17 mouse cellular contexts compared by ENCODE assay signal in the genomic region with DNA sequence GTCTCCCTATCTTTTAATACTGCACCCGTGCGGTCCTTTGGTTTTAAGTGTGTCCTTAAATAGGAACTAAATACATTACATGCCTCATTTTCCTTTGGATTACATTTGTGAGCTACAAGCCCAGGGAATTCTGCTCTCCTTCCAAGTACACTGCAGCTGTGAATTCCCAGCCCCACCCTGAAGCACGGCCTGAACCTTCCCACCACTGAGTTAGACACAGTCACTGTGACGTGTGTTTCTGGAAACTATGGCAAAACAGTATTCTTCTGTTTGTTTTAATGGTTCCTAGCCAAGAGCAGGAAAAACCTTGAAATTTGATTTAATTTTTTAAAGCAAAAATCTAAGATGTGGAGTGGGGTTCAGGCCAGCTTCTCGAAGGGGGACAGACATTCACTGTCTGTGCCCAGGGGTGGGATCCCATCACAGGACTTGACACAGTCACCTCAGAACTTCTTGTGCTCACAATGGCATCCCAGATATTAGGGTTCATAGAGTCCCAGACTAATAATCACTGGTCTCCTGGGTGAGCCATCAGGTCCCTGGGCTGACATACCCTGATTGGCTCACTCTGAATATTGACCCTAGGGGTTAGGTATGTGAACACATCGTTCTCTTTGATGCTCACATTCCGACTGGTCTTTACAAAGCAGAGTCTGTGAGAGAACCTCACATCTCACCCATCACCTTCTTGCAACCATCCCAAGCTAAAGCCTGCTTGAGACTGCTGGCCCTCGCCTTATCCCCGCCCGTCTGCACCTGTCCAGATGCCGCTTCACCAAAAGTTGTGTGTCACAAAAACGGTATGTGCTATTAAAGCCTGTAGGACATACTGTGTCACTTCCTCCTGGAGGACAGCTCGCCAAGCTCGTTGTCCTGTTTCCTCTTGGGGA.
A peak's percentile ranks its signal among the peaks of the same experiment; 100 is the strongest.
DNase-seq lines count a peak whose midpoint lies in the region; ATAC-seq and TF ChIP-seq lines count a peak whose summit lies in the region.
"Had no signal": no experiment of that assay in that cellular context is flagged by ENCODE, and none has a peak within 500 bp of the region (broad histone marks: within the 10 kb centered on the region; RNA-seq: fewer than 3 reads in every experiment).

No protein-coding gene starts in this region.

- 64% methylated on average over 14 of the region's 14 CpGs for WGBS in stomach, embryonic 16.5 days
- 62% methylated on average over 14 of the region's 14 CpGs for WGBS in stomach, postnatal 0 days
- 66% methylated on average over 14 of the region's 14 CpGs for WGBS in heart, embryonic 15.5 days

- DNase-seq in gastrocnemius, adult 18-20 months (ENCODE audit: low spot score) = peak; percentile 77
- DNase-seq in gastrocnemius, postnatal 10 days = no peak
- no peak for DNase-seq in stomach, postnatal 0 days (ENCODE audit: low spot score)
- peak; percentile 86 for DNase-seq in skeletal muscle tissue, adult 2 months (ENCODE audit: low read depth, low spot score)
- DNase-seq in embryo, embryonic 10 days (ENCODE audit: low spot score) = no peak
- DNase-seq in frontal cortex, postnatal 14 days (ENCODE audit: low spot score in 2 of 2) = no peak
- DNase-seq: adrenal gland, adult 8-10 months; cerebellum, postnatal 14 days; kidney, postnatal 10 days; right cerebral cortex, postnatal 25 days had no signal

- peak; percentile 71; the same call in 1 of the 2 replicates for ATAC-seq in stomach, embryonic 16.5 days (ENCODE audit: insufficient read depth, low FRiP score)
- ATAC-seq in stomach, postnatal 0 days (ENCODE audit: low FRiP score, low TSS enrichment) = no peak; the same call in 1 of the 2 replicates
- no peak; the same call in 1 of the 2 replicates for ATAC-seq in heart, embryonic 15.5 days (replicated peaks; ENCODE audit: insufficient number of reproducible peaks, insufficient read depth, low FRiP score, low read depth)
- ATAC-seq: forebrain, embryonic 15.5 days had no signal

- no peak for TF ChIP-seq CTCF in stomach, postnatal 0 days (IDR thresholded peaks at IDR 0.05; ENCODE audit: low read depth)

- H3K9me3 ChIP-seq in stomach, embryonic 16.5 days (replicated peaks; ENCODE audit: control insufficient read depth, low read length) = no peaks in the 10 kb centered on the region
- H3K9me3 ChIP-seq in stomach, postnatal 0 days (ENCODE audit: control insufficient read depth, low read length) = no peaks in the 10 kb centered on the region
- H3K9me3 ChIP-seq in heart, embryonic 15.5 days (replicated peaks) = no peaks in the 10 kb centered on the region
- H3K9me3 ChIP-seq: embryonic facial prominence, embryonic 13.5 days; forebrain, embryonic 15.5 days; midbrain, embryonic 10.5 days had no signal

- H3K36me3 ChIP-seq in stomach, embryonic 16.5 days (ENCODE audit: control insufficient read depth, insufficient read depth, low read length) = no peaks in the 10 kb centered on the region
- H3K36me3 ChIP-seq in stomach, postnatal 0 days (ENCODE audit: control insufficient read depth, insufficient read depth, low read length) = no peaks in the 10 kb centered on the region
- H3K36me3 ChIP-seq in heart, embryonic 15.5 days = no peaks in the 10 kb centered on the region
- H3K36me3 ChIP-seq: embryonic facial prominence, embryonic 13.5 days; forebrain, embryonic 15.5 days; midbrain, embryonic 10.5 days had no signal

- H3K4me3 ChIP-seq in stomach, embryonic 16.5 days (replicated peaks; ENCODE audit: low read length) = no peak overlapping the region
- no peak overlapping the region for H3K4me3 ChIP-seq in stomach, postnatal 0 days (ENCODE audit: low read depth, low read length)
- H3K4me3 ChIP-seq in heart, embryonic 15.5 days = no peak overlapping the region
- H3K4me3 ChIP-seq: embryonic facial prominence, embryonic 13.5 days; forebrain, embryonic 15.5 days; midbrain, embryonic 10.5 days; myocyte had no signal

- H3K27me3 ChIP-seq in stomach, embryonic 16.5 days (ENCODE audit: control insufficient read depth, insufficient read depth, low read length) = no peaks in the 10 kb centered on the region
- no peaks in the 10 kb centered on the region for H3K27me3 ChIP-seq in stomach, postnatal 0 days (ENCODE audit: control insufficient read depth, insufficient read depth, low read length)
- no peaks in the 10 kb centered on the region for H3K27me3 ChIP-seq in heart, embryonic 15.5 days
- H3K27me3 ChIP-seq: embryonic facial prominence, embryonic 13.5 days; forebrain, embryonic 15.5 days had no signal

- 0 out of 2 replicates have a peak, but pooled peaks cover 5% of the 10 kb centered on the region for H3K4me1 ChIP-seq in stomach, embryonic 16.5 days (ENCODE audit: control insufficient read depth, insufficient read depth, low read length)
- H3K4me1 ChIP-seq in stomach, postnatal 0 days (replicated peaks; ENCODE audit: control insufficient read depth, insufficient read depth) = no peaks in the 10 kb centered on the region
- peaks cover 18% of the 10 kb centered on the region for H3K4me1 ChIP-seq in heart, embryonic 15.5 days (replicated peaks)
- H3K4me1 ChIP-seq: forebrain, embryonic 15.5 days; midbrain, embryonic 10.5 days had no signal

- no peak overlapping the region for H3K4me2 ChIP-seq in stomach, embryonic 16.5 days (ENCODE audit: low read depth, low read length)
- H3K4me2 ChIP-seq in stomach, postnatal 0 days (replicated peaks; ENCODE audit: low read depth) = no peak overlapping the region
- H3K4me2 ChIP-seq in heart, embryonic 15.5 days = no peak overlapping the region
- H3K4me2 ChIP-seq: embryonic facial prominence, embryonic 13.5 days; forebrain, embryonic 15.5 days had no signal

- no peak overlapping the region for H3K9ac ChIP-seq in stomach, embryonic 16.5 days (ENCODE audit: low read length)
- no peak overlapping the region for H3K9ac ChIP-seq in stomach, postnatal 0 days (ENCODE audit: low read length)
- H3K9ac ChIP-seq in heart, embryonic 15.5 days = no peak overlapping the region
- H3K9ac ChIP-seq: embryonic facial prominence, embryonic 13.5 days; forebrain, embryonic 15.5 days; liver, embryonic 14.5 days had no signal

- no peak for TF ChIP-seq EP300 in stomach, postnatal 0 days (optimal IDR thresholded peaks at IDR 0.05)

- H3K27ac ChIP-seq in stomach, embryonic 16.5 days (ENCODE audit: low read length) = peak overlapping the region; percentile 51; the same call in 1 of the 2 replicates
- no peak overlapping the region for H3K27ac ChIP-seq in stomach, postnatal 0 days (replicated peaks)
- H3K27ac ChIP-seq in heart, embryonic 15.5 days = peak overlapping the region; percentile 47; the same call in 1 of the 2 replicates
- H3K27ac ChIP-seq: embryonic facial prominence, embryonic 13.5 days; forebrain, embryonic 15.5 days; liver, embryonic 14.5 days; midbrain, embryonic 10.5 days had no signal

Comparison
In these comparisons a context has a peak if more than half of its experiments do, and no peak if none do; other contexts are left out.
1. DNase-seq: peak in gastrocnemius, adult 18-20 months (single experiment) and skeletal muscle tissue, adult 2 months (single experiment); none in gastrocnemius, postnatal 10 days (single experiment), stomach, postnatal 0 days (single experiment), embryo, embryonic 10 days (single experiment) and frontal cortex, postnatal 14 days (0 of 2).